Mouse (Mus musculus) CH12.LX (cell line): ENCODE measurements around the gene Cecr2. TPM values are rescaled to one million over a fixed set of nuclear protein-coding genes. Genes with fewer than 3 reads are reported as not detected.

ENCODE experiments used
- DNase-seq: peaks from one replicate; pipeline ENCODE4 v3.0.0-alpha.2; 2013; ENCODE audit errors: extremely low read depth
- H3K27ac ChIP-seq: 2 replicates; pipeline ENCODE4 v1.5.1; 2012; ENCODE audit warnings: low read depth, mild to moderate bottlenecking, control low read depth, moderate library complexity; ENCODE audit not compliant: insufficient read depth
- H3K27me3 ChIP-seq: replicated peaks from 2 replicates; pipeline ENCODE3; 2012; ENCODE audit warnings: inconsistent platforms
- H3K36me3 ChIP-seq, 2 experiments: replicated peaks in 1 of 2; 2 replicates each; pipeline versions ENCODE3 to v1.6.1; 2012; ENCODE audit warnings: inconsistent platforms in 1 of 2, low read length in 1 of 2, mild to moderate bottlenecking in 1 of 2, mixed read lengths in 1 of 2, moderate library complexity in 1 of 2; ENCODE audit not compliant: control insufficient read depth in 1 of 2, insufficient read depth in 1 of 2
- H3K4me1 ChIP-seq, 2 experiments: 2 replicates each; pipeline ENCODE4 v1.6.1; 2012; ENCODE audit warnings: inconsistent platforms in 1 of 2, moderate library complexity in 1 of 2; ENCODE audit not compliant: insufficient read depth in 2 of 2, control insufficient read depth in 1 of 2
- H3K4me2 ChIP-seq: 2 replicates; pipeline ENCODE4 v1.6.1; 2012; ENCODE audit warnings: low read depth, mild to moderate bottlenecking, control low read depth; ENCODE audit not compliant: poor library complexity, insufficient read depth, severe bottlenecking
- H3K4me3 ChIP-seq, 3 experiments: fragments of 150-350 bp in 1 of 3; sonication (generic) in 1 of 3; replicated peaks in 1 of 3; 2 replicates each; pipeline versions ENCODE3 to v1.5.1; 2011 to 2012; ENCODE audit warnings: low read depth in 2 of 3, low read length in 2 of 3, mild to moderate bottlenecking in 2 of 3, moderate library complexity in 2 of 3, control low read depth in 1 of 3, improper control_type of control experiment in 1 of 3, inconsistent platforms in 1 of 3, mixed read lengths in 1 of 3; ENCODE audit not compliant: poor library complexity in 1 of 3
- H3K79me2 ChIP-seq: replicated peaks from 2 replicates; pipeline ENCODE4 v1.6.1; 2012; ENCODE audit warnings: mild to moderate bottlenecking, moderate library complexity; ENCODE audit not compliant: control insufficient read depth, poor library complexity, insufficient read depth, severe bottlenecking; ENCODE audit errors: extremely low read depth
- H3K9ac ChIP-seq: 2 replicates; pipeline ENCODE4 v1.6.1; 2012; ENCODE audit warnings: low read depth, mild to moderate bottlenecking, control low read depth, moderate library complexity; ENCODE audit not compliant: insufficient read depth
- H3K9me3 ChIP-seq: replicated peaks from 2 replicates; pipeline ENCODE3; 2012; ENCODE audit warnings: low read length, inconsistent platforms, mixed read lengths
- CHD1 ChIP-seq: IDR thresholded peaks from 2 replicates; pipeline ENCODE4 v1.6.1; 2012; ENCODE audit warnings: low read depth, low read length, improper control_type of control experiment, inconsistent platforms
- CTCF ChIP-seq, 2 experiments: IDR thresholded peaks in 1 of 2; conservative IDR thresholded peaks in 1 of 2; 2 replicates each; pipeline ENCODE4 v1.5.1; 2011 to 2012; ENCODE audit warnings: low read depth in 2 of 2, low read length in 2 of 2, improper control_type of control experiment in 1 of 2, inconsistent platforms in 1 of 2, mild to moderate bottlenecking in 1 of 2, moderate library complexity in 1 of 2
- E2F4 ChIP-seq: IDR thresholded peaks from 2 replicates; pipeline ENCODE4 v1.6.1; 2011; ENCODE audit warnings: low read depth, low read length, improper control_type of control experiment; ENCODE audit not compliant: insufficient replicate concordance
- ETS1 ChIP-seq: conservative IDR thresholded peaks from 2 replicates; pipeline ENCODE4 v1.6.1; 2012; ENCODE audit warnings: low read depth, mild to moderate bottlenecking, inconsistent platforms, low read length, improper control_type of control experiment, moderate library complexity
- GABPA ChIP-seq: IDR thresholded peaks from 2 replicates; pipeline ENCODE4 v1.6.1; 2012; ENCODE audit warnings: low read depth, low read length, improper control_type of control experiment, inconsistent platforms; ENCODE audit not compliant: insufficient replicate concordance
- IRF4 ChIP-seq: IDR thresholded peaks from 2 replicates; pipeline ENCODE4 v1.6.1; 2014; ENCODE audit warnings: low read depth, mild to moderate bottlenecking, inconsistent platforms, low read length, improper control_type of control experiment
- MYC ChIP-seq: IDR thresholded peaks from 2 replicates; pipeline ENCODE4 v1.6.1; 2011; ENCODE audit warnings: low read depth, mild to moderate bottlenecking, improper control_type of control experiment, low read length
- NRF1 ChIP-seq: IDR thresholded peaks from 2 replicates; pipeline ENCODE4 v1.6.1; 2014; ENCODE audit warnings: low read depth, mild to moderate bottlenecking, inconsistent platforms, low read length, improper control_type of control experiment, moderate library complexity
- RAD21 ChIP-seq: IDR thresholded peaks from 2 replicates; pipeline ENCODE4 v1.6.1; 2011; ENCODE audit warnings: low read depth, mild to moderate bottlenecking, low read length, improper control_type of control experiment, moderate library complexity
- RCOR1 ChIP-seq: conservative IDR thresholded peaks from 2 replicates; pipeline ENCODE4 v1.6.1; 2012; ENCODE audit warnings: low read depth, mild to moderate bottlenecking, inconsistent platforms, low read length, improper control_type of control experiment
- SIN3A ChIP-seq: IDR thresholded peaks from 2 replicates; pipeline ENCODE4 v1.6.1; 2012; ENCODE audit warnings: low read length, improper control_type of control experiment, inconsistent platforms
- SMC3 ChIP-seq: IDR thresholded peaks from 2 replicates; pipeline ENCODE4 v1.6.1; 2011; ENCODE audit warnings: low read depth, low read length, improper control_type of control experiment
- TBP ChIP-seq: conservative IDR thresholded peaks from 2 replicates; pipeline ENCODE4 v1.6.1; 2011; ENCODE audit warnings: low read depth, low read length, improper control_type of control experiment
- TCF12 ChIP-seq: IDR thresholded peaks from 2 replicates; pipeline ENCODE4 v1.6.1; 2014; ENCODE audit warnings: low read depth, mild to moderate bottlenecking, inconsistent platforms, low read length, improper control_type of control experiment
- USF2 ChIP-seq: conservative IDR thresholded peaks from 2 replicates; pipeline ENCODE4 v1.6.1; 2011; ENCODE audit warnings: low read depth, low read length, improper control_type of control experiment
- ZKSCAN1 ChIP-seq: IDR thresholded peaks from 2 replicates; pipeline ENCODE4 v1.6.1; 2012; ENCODE audit warnings: low read depth, inconsistent platforms, low read length, improper control_type of control experiment, borderline replicate concordance
- ZMIZ1 ChIP-seq: IDR thresholded peaks from 2 replicates; pipeline ENCODE4 v1.6.1; 2012; ENCODE audit warnings: low read depth, mild to moderate bottlenecking, inconsistent platforms, low read length, improper control_type of control experiment
- dilution Hi-C: fragments of 300-500 bp; cut with MboI; formaldehyde crosslinking; loops from 2 replicates; pipeline ENCODE4 v1.14.3; 2020; ENCODE audit warnings: low sequenced_read_pairs; ENCODE audit not compliant: extremely low pct_unique_long_range_greater_than_20kb, extremely low pct_ligation_motif_present
- in situ Hi-C: fragments of 300-500 bp; cut with MboI; formaldehyde crosslinking; loops from 3 replicates; pipeline ENCODE4 v1.14.3; 2019; ENCODE audit warnings: low sequenced_read_pairs, low pct_ligation_motif_present, low pct_unique_long_range_greater_than_20kb, mixed read lengths
- polyA plus RNA-seq: library from polyadenylated mRNA; unstranded; fragments of >175 nt; gene quantifications from 2 replicates; pipeline ENCODE4 v1.2.1, GENCODE M21; 2012; ENCODE audit warnings: low read depth; ENCODE audit not compliant: insufficient read length
- total RNA-seq, 2 experiments: library from RNA; depleted of rRNA; stranded (reverse); fragments of 300-350 nt in 1 of 2; fragments of >200 nt in 1 of 2; gene quantifications; 2 replicates each; pipeline ENCODE4 v1.2.3; 2012 to 2014

Gene Cecr2
- total and polyA plus RNA-seq, 3 experiments, result 6.6 to 15.0 (median 12.5) TPM

GRCm38 (mm10) chr6:120641866-120642378 is 24.2 kb upstream of the Cecr2 start:
- no peaks in the 10 kb centered on the region for H3K27me3 ChIP-seq
- no peaks in the 10 kb centered on the region for H3K9me3 ChIP-seq
- no peak overlapping the region for H3K4me3 ChIP-seq
- in situ Hi-C loops (no loop called here), dilution Hi-C loops (no loop called here)
- TF ChIP-seq RAD21 (no peak), IRF4 (no peak), RCOR1 (no peak), ZMIZ1 (no peak), ETS1 (no peak), CHD1 (no peak), SIN3A (no peak), GABPA (no peak), ZKSCAN1 (no peak)
- no peak for DNase-seq
- no peak overlapping the region for H3K27ac ChIP-seq
- H3K4me2 ChIP-seq, result no peak overlapping the region
- H3K79me2 ChIP-seq, result no peaks in the 10 kb centered on the region
- H3K36me3 ChIP-seq, result no peaks in the 10 kb centered on the region
- H3K9ac ChIP-seq, result no peak overlapping the region
- H3K4me1 ChIP-seq, result peaks cover 0 to 6% of the 10 kb centered on the region in 2 experiments; a peak in 2 of 4 replicates

GRCm38 (mm10) chr6:120643776-120644175 is 22.4 kb upstream of the Cecr2 start:
- no peak overlapping the region for H3K27ac ChIP-seq
- dilution Hi-C loops, result no loop called here
- no peaks in the 10 kb centered on the region for H3K27me3 ChIP-seq
- DNase-seq, result no peak
- in situ Hi-C loops, result no loop called here
- no peaks in the 10 kb centered on the region for H3K9me3 ChIP-seq
- H3K4me3 ChIP-seq, result no peak overlapping the region
- H3K36me3 ChIP-seq, result no peaks in the 10 kb centered on the region
- TF ChIP-seq TBP (0 out of 2 replicates have a peak, but pooled peaks have one; percentile 22), SMC3 (no peak)
- TF ChIP-seq, all 38 proteins: peak for 1
- no peaks in the 10 kb centered on the region for H3K79me2 ChIP-seq
- no peak overlapping the region for H3K9ac ChIP-seq
- peaks cover 2 to 16% of the 10 kb centered on the region in 2 experiments; a peak in 2 of 4 replicates for H3K4me1 ChIP-seq
- no peak overlapping the region for H3K4me2 ChIP-seq

- in situ Hi-C loops (no loop called here), dilution Hi-C loops (no loop called here)
- H3K36me3 ChIP-seq, result no peaks in the 10 kb centered on the region
- H3K27me3 ChIP-seq, result no peaks in the 10 kb centered on the region
- no peaks in the 10 kb centered on the region for H3K79me2 ChIP-seq
- H3K9ac ChIP-seq, result no peak overlapping the region
- no peak for DNase-seq
- H3K4me3 ChIP-seq, result no peak overlapping the region
- no peak for TF ChIP-seq E2F4
- TF ChIP-seq MYC, result no peak
- no peak for TF ChIP-seq NRF1
- no peak for TF ChIP-seq RAD21
- no peak for TF ChIP-seq TCF12
- no peak for TF ChIP-seq CTCF (conservative IDR thresholded peaks at IDR 0.05 in 1 of 2, IDR thresholded peaks at IDR 0.05 in 1 of 2; ENCODE audit: low read depth in 2 of 2, low read length in 2 of 2)
- TF ChIP-seq USF2, result no peak
- no peak for TF ChIP-seq ZMIZ1
- H3K9me3 ChIP-seq, result no peaks in the 10 kb centered on the region
- H3K4me2 ChIP-seq, result no peak overlapping the region
- no peak overlapping the region for H3K27ac ChIP-seq
- peaks cover 2 to 16% of the 10 kb centered on the region in 2 experiments; a peak in 2 of 4 replicates for H3K4me1 ChIP-seq
Measured at GRCm38 (mm10) chr6:120644346-120645299, 21.5 kb upstream of the Cecr2 start.
